In genomic region chr8:4324525-4324924, GRCm38 (mm10) we compare ENCODE assay signal across 8 mouse cellular contexts. TPM values are rescaled to one million over a fixed set of nuclear protein-coding genes. Genes with fewer than 3 reads are reported as not detected.
DNase-seq lines count a peak whose midpoint lies in the region; ATAC-seq lines count a peak whose summit lies in the region.

No protein-coding gene starts in this region.

- H3K4me3 ChIP-seq in forebrain, embryonic 10.5 days, result peak overlapping the region; percentile 97
- peak overlapping the region; percentile 98 for H3K4me3 ChIP-seq in intestine, embryonic 14.5 days (ENCODE audit: low read depth, low read length)

- peak overlapping the region; percentile 99 for H3K27ac ChIP-seq in forebrain, embryonic 10.5 days
- peak overlapping the region; percentile 88 for H3K27ac ChIP-seq in intestine, embryonic 14.5 days (ENCODE audit: low read depth)

- H3K36me3 ChIP-seq in forebrain, embryonic 10.5 days (replicated peaks), result peaks cover 69% of the 10 kb centered on the region
- peaks cover 46% of the 10 kb centered on the region for H3K36me3 ChIP-seq in intestine, embryonic 14.5 days (ENCODE audit: control insufficient read depth, insufficient read depth, low read length)

- ATAC-seq in intestine, embryonic 14.5 days (replicated peaks; ENCODE audit: low FRiP score, low TSS enrichment, low read depth), result peak; percentile 78
- peak; percentile 15 for ATAC-seq in megakaryocyte-erythroid progenitor cell, adult 5-6 weeks (replicated peaks; ENCODE audit: low FRiP score, low TSS enrichment, poor library complexity, severe bottlenecking)

- H3K9me3 ChIP-seq in forebrain, embryonic 10.5 days, result no peaks in the 10 kb centered on the region
- H3K9me3 ChIP-seq in intestine, embryonic 14.5 days (ENCODE audit: control insufficient read depth, low read length), result no peaks in the 10 kb centered on the region

- WGBS in forebrain, embryonic 10.5 days, result under 1% methylated on average over 42 of the region's 42 CpGs
- WGBS in intestine, embryonic 14.5 days, result under 1% methylated on average over 42 of the region's 42 CpGs

- peak overlapping the region; percentile 95 for H3K9ac ChIP-seq in intestine, embryonic 14.5 days (ENCODE audit: low read length)

- peak; percentile 21 to 40 for DNase-seq in left cerebral cortex, adult 8-10 months (ENCODE audit: low spot score in 2 of 2)
- DNase-seq in left cerebral cortex, adult 11 months (ENCODE audit: low spot score), result no peak
- peak; percentile 49 for DNase-seq in R1 (ENCODE audit: low read depth, low spot score)
- DNase-seq in forebrain, embryonic 10.5 days (ENCODE audit: extremely low spot score, low spot score), result no peak
- DNase-seq in intestine, embryonic 14.5 days (ENCODE audit: low spot score), result no peak
- DNase-seq in testis, postnatal 14 days (ENCODE audit: low spot score), result peak; percentile 85
- no peak for DNase-seq in ovary, postnatal 10 days (ENCODE audit: low spot score)

- peaks cover 39% of the 10 kb centered on the region for H3K4me1 ChIP-seq in forebrain, embryonic 10.5 days
- peaks cover 33% of the 10 kb centered on the region for H3K4me1 ChIP-seq in intestine, embryonic 14.5 days (replicated peaks; ENCODE audit: control insufficient read depth, insufficient read depth, low read length)

- H3K27me3 ChIP-seq in forebrain, embryonic 10.5 days (ENCODE audit: poor library complexity, severe bottlenecking), result no peaks in the 10 kb centered on the region
- no peaks in the 10 kb centered on the region for H3K27me3 ChIP-seq in intestine, embryonic 14.5 days (replicated peaks; ENCODE audit: control insufficient read depth, insufficient read depth, low read length)

- peak overlapping the region; percentile 72 for H3K4me2 ChIP-seq in intestine, embryonic 14.5 days (ENCODE audit: low read length)

RNA-seq across cellular contexts. Expression of gene Ccl25, which starts 0.5 kb away (rescaled TPM):
- 10 to 100 TPM; 18.5 to 23.5 (median 21.9) TPM for total RNA-seq in left cerebral cortex, adult 8-10 months (2022)
- polyA plus RNA-seq in forebrain, embryonic 10.5 days (2016; fragmentation: Nextera tagmentation; extraction: Ambion mirVana), result 23.6 and 26.4 TPM in 2 replicates
- 20.1 and 24.9 TPM in 2 replicates for polyA plus RNA-seq in intestine, embryonic 14.5 days (2014; fragmentation: Nextera tagmentation; extraction: Ambion mirVana)
- 20.6 and 28.7 TPM in 2 replicates for total RNA-seq in megakaryocyte-erythroid progenitor cell, adult 5-6 weeks (2014; fragmentation: Nextera tagmentation)
- total RNA-seq in megakaryocyte-erythroid progenitor cell, adult 5-6 weeks (2017), result 16.7 and 17.1 TPM in 2 replicates

RNA-seq across cellular contexts. Expression of gene Elavl1, which starts 0.7 kb away (rescaled TPM):
- total RNA-seq in left cerebral cortex, adult 8-10 months (2022), result 10 to 100 TPM; 66.3 to 74.7 (median 68.8) TPM
- polyA plus RNA-seq in forebrain, embryonic 10.5 days (2016; fragmentation: Nextera tagmentation; extraction: Ambion mirVana), result 354 and 371 TPM in 2 replicates
- polyA plus RNA-seq in intestine, embryonic 14.5 days (2014; fragmentation: Nextera tagmentation; extraction: Ambion mirVana), result 240 and 245 TPM in 2 replicates
- 128 and 161 TPM in 2 replicates for total RNA-seq in megakaryocyte-erythroid progenitor cell, adult 5-6 weeks (2014; fragmentation: Nextera tagmentation)
- total RNA-seq in megakaryocyte-erythroid progenitor cell, adult 5-6 weeks (2017), result 87.6 and 121 TPM in 2 replicates

RNA-seq across cellular contexts. Expression of gene Timm44, which starts 48.8 kb away (rescaled TPM):
- 10 to 100 TPM; 62.8 to 72.5 (median 66.8) TPM for total RNA-seq in left cerebral cortex, adult 8-10 months (2022)
- 69.8 and 70.2 TPM in 2 replicates for polyA plus RNA-seq in forebrain, embryonic 10.5 days (2016; fragmentation: Nextera tagmentation; extraction: Ambion mirVana)
- polyA plus RNA-seq in intestine, embryonic 14.5 days (2014; fragmentation: Nextera tagmentation; extraction: Ambion mirVana), result 89.8 and 92.7 TPM in 2 replicates
- 72.7 and 139 TPM in 2 replicates for total RNA-seq in megakaryocyte-erythroid progenitor cell, adult 5-6 weeks (2014; fragmentation: Nextera tagmentation)
- 155 and 191 TPM in 2 replicates for total RNA-seq in megakaryocyte-erythroid progenitor cell, adult 5-6 weeks (2017)

Comparison
In these comparisons a context has a peak if more than half of its experiments do, and no peak if none do; other contexts are left out.
1. DNase-seq: peak in left cerebral cortex, adult 8-10 months (2 of 2), R1 (single experiment) and testis, postnatal 14 days (single experiment); none in left cerebral cortex, adult 11 months (single experiment), forebrain, embryonic 10.5 days (single experiment), intestine, embryonic 14.5 days (single experiment) and ovary, postnatal 10 days (single experiment).